Mouse (Mus musculus) midbrain, embryonic 13.5 days (tissue): ENCODE data around the gene B4galt3. TPM values are rescaled to one million over a fixed set of nuclear protein-coding genes. Genes with fewer than 3 reads are reported as not detected.

Source experiments
- ATAC-seq: fragments of 200-750 bp; cut with Nextera tagmentation; 2 replicates; pipeline ENCODE4 v1.8.0; 2017; ENCODE audit warnings: mild to moderate bottlenecking, moderate TSS enrichment, moderate library complexity
- H3K27ac ChIP-seq: fragments of 300-500 bp; sonication (generic); 2 replicates; pipeline ENCODE4 v1.5.1; 2015; ENCODE audit warnings: inconsistent platforms, mild to moderate bottlenecking, moderate library complexity
- H3K27me3 ChIP-seq: fragments of 300-500 bp; sonication (generic); 2 replicates; pipeline ENCODE4 v1.6.1; 2015; ENCODE audit warnings: mild to moderate bottlenecking, inconsistent platforms
- H3K36me3 ChIP-seq: fragments of 300-500 bp; sonication (generic); 2 replicates; pipeline ENCODE4 v1.6.1; 2015; ENCODE audit warnings: mild to moderate bottlenecking, inconsistent platforms
- H3K4me1 ChIP-seq: fragments of 300-500 bp; sonication (generic); replicated peaks from 2 replicates; pipeline ENCODE4 v1.6.1; 2015; ENCODE audit warnings: inconsistent platforms
- H3K4me2 ChIP-seq: fragments of 300-500 bp; sonication (generic); replicated peaks from 2 replicates; pipeline ENCODE4 v1.6.1; 2015; ENCODE audit warnings: moderate library complexity, mild to moderate bottlenecking, inconsistent platforms
- H3K4me3 ChIP-seq: fragments of 300-500 bp; sonication (generic); replicated peaks from 2 replicates; pipeline ENCODE4 v1.5.1; 2015; ENCODE audit warnings: mild to moderate bottlenecking, inconsistent platforms
- H3K9ac ChIP-seq: fragments of 300-500 bp; sonication (generic); replicated peaks from 2 replicates; pipeline ENCODE4 v1.6.1; 2015; ENCODE audit warnings: mild to moderate bottlenecking, inconsistent platforms
- H3K9me3 ChIP-seq: fragments of 300-500 bp; sonication (generic); 2 replicates; pipeline ENCODE4 v1.6.1; 2016; ENCODE audit warnings: mild to moderate bottlenecking, inconsistent platforms
- WGBS: fragments of 180-500 bp; shearing (Covaris S2); methylation state at CpG from one replicate; pipeline ENCODE4 v1.1.7; 2015; 5-methylcytosine and 5-hydroxymethylcytosine counted together
- polyA plus RNA-seq: library from polyadenylated mRNA; unstranded; fragments of >200 nt; fragmentation: Nextera tagmentation; extraction: Ambion mirVana; gene quantifications from 2 replicates; pipeline ENCODE4 v1.2.1, GENCODE M21; 2015

The B4galt3 gene
- polyA plus RNA-seq, 1 experiment from 2014 or later: 99.0 TPM

- Histone ChIP-seq H3K4me2 (peak overlapping the region; percentile 63), H3K9ac (peak overlapping the region; percentile 52), H3K36me3 (peaks cover 63% of the 10 kb centered on the region)
Observed at GRCm38 (mm10) chr1:171281528-171281923, 11.4 kb downstream of the B4galt3 start.

GRCm38 (mm10) chr1:171282086-171282805, 12.1 kb downstream of the B4galt3 start:
- ATAC-seq: no peak
- Histone ChIP-seq H3K27ac (peak overlapping the region; percentile 75; the same call in 1 of the 2 replicates), H3K9me3 (no peaks in the 10 kb centered on the region), H3K4me1 (peaks cover 50% of the 10 kb centered on the region), H3K4me3 (peak overlapping the region; percentile 66), H3K36me3 (peaks cover 58% of the 10 kb centered on the region), H3K4me2 (peak overlapping the region; percentile 63), H3K9ac (no peak overlapping the region), H3K27me3 (no peaks in the 10 kb centered on the region)
- WGBS: 76% methylated on average over 18 of the region's 18 CpGs

More at GRCm38 (mm10) chr1:171281528-171281923, 11.4 kb downstream of the B4galt3 start:
- Histone ChIP-seq H3K9me3 (no peaks in the 10 kb centered on the region), H3K27me3 (no peaks in the 10 kb centered on the region), H3K4me1 (peaks cover 43% of the 10 kb centered on the region), H3K4me3 (peak overlapping the region; percentile 66), H3K27ac (peak overlapping the region; percentile 75)
- ATAC-seq: peak; percentile 56
- 0% methylated on average over 10 of the region's 10 CpGs for WGBS

GRCm38 (mm10) chr1:171283188-171284160, 13.3 kb downstream of the B4galt3 start:
- no peak for ATAC-seq
- Histone ChIP-seq H3K9me3 (no peaks in the 10 kb centered on the region), H3K4me3 (no peak overlapping the region), H3K36me3 (peaks cover 48% of the 10 kb centered on the region), H3K27me3 (no peaks in the 10 kb centered on the region), H3K27ac (no peak overlapping the region), H3K4me2 (no peak overlapping the region), H3K4me1 (peaks cover 56% of the 10 kb centered on the region), H3K9ac (no peak overlapping the region)
- WGBS: 94% methylated on average over 18 of the region's 18 CpGs

GRCm38 (mm10) chr1:171284491-171284890, 14.4 kb downstream of the B4galt3 start:
- no peaks in the 10 kb centered on the region for H3K27me3 ChIP-seq
- peaks cover 55% of the 10 kb centered on the region for H3K36me3 ChIP-seq
- no peaks in the 10 kb centered on the region for H3K9me3 ChIP-seq
- no peak for ATAC-seq
- no peak overlapping the region for H3K4me2 ChIP-seq
- 93% methylated on average over 15 of the region's 15 CpGs for WGBS
- no peak overlapping the region for H3K27ac ChIP-seq
- peaks cover 54% of the 10 kb centered on the region for H3K4me1 ChIP-seq
- no peak overlapping the region for H3K9ac ChIP-seq
- H3K4me3 ChIP-seq: no peak overlapping the region

- Histone ChIP-seq H3K27ac (0 out of 2 replicates have a peak overlapping the region, but pooled peaks have one; percentile 14), H3K27me3 (no peaks in the 10 kb centered on the region), H3K4me2 (no peak overlapping the region), H3K4me3 (no peak overlapping the region), H3K9me3 (no peaks in the 10 kb centered on the region), H3K4me1 (peaks cover 46% of the 10 kb centered on the region), H3K36me3 (peaks cover 61% of the 10 kb centered on the region), H3K9ac (peak overlapping the region; percentile 19; the same call in 1 of the 2 replicates)
- WGBS: 89% methylated on average over 20 of the region's 20 CpGs
- no peak for ATAC-seq
Observed at GRCm38 (mm10) chr1:171285096-171285892, 15.2 kb downstream of the B4galt3 start.

GRCm38 (mm10) chr1:171286517-171286916, 16.4 kb downstream of the B4galt3 start:
- peaks cover 40% of the 10 kb centered on the region for H3K4me1 ChIP-seq
- H3K36me3 ChIP-seq: peaks cover 61% of the 10 kb centered on the region
- WGBS: 87% methylated on average over 19 of the region's 19 CpGs

GRCm38 (mm10) chr1:171287136-171288081, 17.3 kb downstream of the B4galt3 start, which contains the start of gene Usp21:
TSS of gene Usp21 (minus strand) at chr1:171287991.
- WGBS: under 1% methylated on average over 49 of the region's 49 CpGs

More at GRCm38 (mm10) chr1:171286517-171286916, 16.4 kb downstream of the B4galt3 start:
- Histone ChIP-seq H3K9ac (peak overlapping the region; percentile 96), H3K27ac (peak overlapping the region; percentile 98; the same call in 1 of the 2 replicates), H3K27me3 (no peaks in the 10 kb centered on the region), H3K4me3 (peak overlapping the region; percentile 89), H3K4me2 (peak overlapping the region; percentile 73), H3K9me3 (no peaks in the 10 kb centered on the region)
- no peak for ATAC-seq

GRCm38 (mm10) chr1:171288328-171288727, 18.2 kb downstream of the B4galt3 start:
- H3K9ac ChIP-seq: 0 out of 2 replicates have a peak overlapping the region, but pooled peaks have one; percentile 39
- H3K36me3 ChIP-seq: peaks cover 50% of the 10 kb centered on the region

More at GRCm38 (mm10) chr1:171287136-171288081, 17.3 kb downstream of the B4galt3 start, which contains the start of gene Usp21:
- Histone ChIP-seq H3K9ac (peak within 1 kb of the TSS; percentile 96), H3K27me3 (no peaks in the 10 kb centered on the region), H3K36me3 (peaks cover 56% of the 10 kb centered on the region), H3K9me3 (no peaks in the 10 kb centered on the region), H3K4me1 (peaks cover 32% of the 10 kb centered on the region), H3K4me3 (peak within 1 kb of the TSS; percentile 89), H3K4me2 (peak within 1 kb of the TSS; percentile 73), H3K27ac (peak within 1 kb of the TSS; percentile 98)
- ATAC-seq: peak; percentile 95

GRCm38 (mm10) chr1:171293351-171293750, 23.2 kb downstream of the B4galt3 start:
- Histone ChIP-seq H3K9me3 (no peaks in the 10 kb centered on the region), H3K4me1 (peaks cover 13% of the 10 kb centered on the region), H3K27me3 (peaks cover 19% of the 10 kb centered on the region), H3K27ac (no peak overlapping the region), H3K4me2 (peak overlapping the region; percentile 82), H3K4me3 (peak overlapping the region; percentile 71), H3K9ac (peak overlapping the region; percentile 77; the same call in 1 of the 2 replicates), H3K36me3 (peaks cover 16% of the 10 kb centered on the region)
- no peak for ATAC-seq
- 96% methylated on average over 3 of the region's 3 CpGs for WGBS

More at GRCm38 (mm10) chr1:171288328-171288727, 18.2 kb downstream of the B4galt3 start:
- Histone ChIP-seq H3K4me3 (peak overlapping the region; percentile 89), H3K4me2 (peak overlapping the region; percentile 73), H3K27me3 (no peaks in the 10 kb centered on the region), H3K4me1 (peaks cover 36% of the 10 kb centered on the region), H3K27ac (peak overlapping the region; percentile 98), H3K9me3 (no peaks in the 10 kb centered on the region)
- no peak for ATAC-seq
- 71% methylated on average over 4 of the region's 4 CpGs for WGBS

- peak overlapping the region; percentile 71 for H3K4me3 ChIP-seq
- ATAC-seq: no peak
- peaks cover 10% of the 10 kb centered on the region for H3K36me3 ChIP-seq
- peaks cover 24% of the 10 kb centered on the region for H3K27me3 ChIP-seq
- 49% methylated on average over 5 of the region's 5 CpGs for WGBS
- peak overlapping the region; percentile 89 for H3K27ac ChIP-seq
- H3K9me3 ChIP-seq: no peaks in the 10 kb centered on the region
- H3K9ac ChIP-seq: peak overlapping the region; percentile 77
- H3K4me2 ChIP-seq: peak overlapping the region; percentile 82
- peaks cover 10% of the 10 kb centered on the region for H3K4me1 ChIP-seq
Observed at GRCm38 (mm10) chr1:171293906-171294297, 23.8 kb downstream of the B4galt3 start.
